Mouse (Mus musculus) ES-Bruce4 (cell line): ENCODE results near the gene Lrrfip2.

Experiments used
- CTCF ChIP-seq: IDR thresholded peaks from one replicate; pipeline ENCODE4 v1.8.1; 2011; ENCODE audit warnings: low read depth, low read length
- EP300 ChIP-seq: IDR thresholded peaks from 2 replicates; pipeline ENCODE4 v1.6.1; 2011; ENCODE audit warnings: low read depth, low read length; ENCODE audit not compliant: insufficient read depth
- POLR2A ChIP-seq: IDR thresholded peaks from one replicate; pipeline ENCODE4 v1.8.1; 2011; ENCODE audit warnings: low read length; ENCODE audit not compliant: insufficient read depth

DNA sequence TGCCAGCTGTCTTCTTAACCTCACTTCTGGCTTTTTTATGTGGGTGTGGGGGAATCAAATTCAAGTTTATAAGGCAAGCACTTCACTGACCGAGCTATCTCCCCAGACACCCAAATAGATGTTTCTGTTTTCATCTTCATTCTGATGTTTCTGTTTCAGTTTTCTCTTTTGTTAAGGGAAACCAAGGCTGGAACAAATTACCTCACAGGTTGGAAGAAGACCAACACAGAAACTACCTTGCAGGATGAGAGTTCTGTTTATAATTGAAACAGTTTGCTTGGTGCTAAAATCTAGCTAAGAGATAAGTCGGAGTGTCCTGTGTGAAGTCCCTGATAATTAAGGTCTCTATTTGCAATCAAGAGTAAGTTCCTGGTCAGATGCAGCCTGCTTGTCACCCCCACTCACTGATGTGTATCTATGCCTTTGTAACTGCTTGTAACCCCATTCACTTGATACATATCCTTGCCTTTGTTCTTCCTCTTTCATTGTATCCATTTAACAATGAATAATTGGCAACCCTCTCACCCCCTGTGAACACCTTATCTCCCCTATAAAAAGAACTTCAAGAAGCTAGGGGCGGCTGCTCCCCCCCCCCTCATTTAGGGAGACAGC lies 30.3 kb upstream of the Lrrfip2 start:
- TF ChIP-seq POLR2A (no peak), EP300 (no peak), CTCF (no peak)
